Mouse (Mus musculus) cerebellum, adult (tissue): ENCODE data around the gene Tmem255a.

Experiments
- ATAC-seq: cut with Nextera tagmentation; 2 replicates; pipeline ENCODE4 v1.9.2; 2017; ENCODE audit warnings: mild to moderate bottlenecking, moderate library complexity, mixed read lengths; ENCODE audit not compliant: insufficient number of reproducible peaks, low FRiP score, low TSS enrichment

Tmem255a gene

GRCm38 (mm10) chrX:38251851-38252571 lies at the start of gene Tmem255a:
Tmem255a (minus strand) TSS chrX:38252439.
- peak; percentile 26; the same call in 1 of the 2 replicates for ATAC-seq

GRCm38 (mm10) chrX:38259610-38260009 lies 7.4 kb upstream of the Tmem255a start:
- ATAC-seq: no peak

- ATAC-seq: no peak
These were observed 1.8 kb downstream of the Tmem255a start for GRCm38 (mm10) chrX:38250352-38250950.

- no peak for ATAC-seq
These were observed 2.4 kb downstream of the Tmem255a start for GRCm38 (mm10) chrX:38249640-38250351.

GRCm38 (mm10) chrX:38247601-38248000 lies 4.6 kb downstream of the Tmem255a start:
- no peak for ATAC-seq

GRCm38 (mm10) chrX:38247108-38247507 lies 5.1 kb downstream of the Tmem255a start:
- ATAC-seq: no peak

DNA sequence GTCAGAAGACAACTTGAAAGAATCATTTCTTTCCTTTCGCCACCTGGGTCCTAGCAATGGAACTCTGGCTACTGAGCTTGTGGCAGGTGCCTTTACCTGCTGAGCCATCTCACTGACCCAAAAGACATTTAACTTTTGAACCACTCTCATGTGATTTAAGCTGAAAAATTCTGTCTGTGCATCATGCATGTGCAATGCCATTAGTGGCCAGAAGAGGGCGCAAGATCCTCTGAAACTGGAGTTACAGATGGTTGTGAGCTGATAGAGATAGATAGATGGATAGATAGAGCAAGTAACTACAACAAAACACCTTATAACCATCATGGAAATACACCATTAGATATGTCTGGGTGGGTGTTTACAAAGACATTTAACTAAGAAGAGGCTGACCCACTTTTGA lies 14.5 kb downstream of the Tmem255a start:
- no peak for ATAC-seq

GRCm38 (mm10) chrX:38229888-38230287 lies 22.4 kb downstream of the Tmem255a start:
- ATAC-seq: no peak

DNA sequence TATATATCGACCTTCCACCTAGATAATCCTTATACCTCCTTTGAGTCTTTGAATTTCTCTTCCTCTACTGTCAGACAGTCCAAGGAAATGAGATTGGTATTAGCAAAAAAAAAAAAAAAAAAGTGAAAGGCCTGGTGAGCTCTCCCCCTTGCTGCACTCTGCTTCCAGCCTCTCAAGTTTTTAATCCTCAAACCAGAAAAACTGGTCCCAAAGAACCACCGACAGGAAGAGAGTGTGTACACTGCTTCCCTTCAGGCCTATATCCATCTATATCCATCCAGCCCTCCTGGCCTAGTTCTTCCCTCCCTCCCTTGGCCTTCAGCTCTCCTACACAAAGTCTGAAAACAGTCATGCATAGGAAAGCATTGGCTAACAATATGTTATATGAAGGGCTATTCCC lies 29.5 kb downstream of the Tmem255a start:
- no peak for ATAC-seq

DNA sequence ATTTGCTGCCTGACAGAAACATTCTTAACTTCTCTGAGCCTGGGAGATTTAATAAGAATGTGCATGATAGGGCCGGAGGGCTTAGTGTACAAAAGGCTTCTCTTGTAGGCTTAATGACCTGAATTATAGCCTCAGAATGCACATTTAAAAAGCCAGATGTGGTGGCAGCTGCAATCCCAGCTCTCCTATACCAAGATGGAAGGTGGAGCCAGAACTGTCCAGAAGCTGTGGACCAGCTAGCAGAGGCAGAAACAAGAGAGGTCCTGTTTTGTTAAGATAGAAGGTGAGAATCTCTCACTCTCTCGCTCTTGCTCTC lies 34.6 kb downstream of the Tmem255a start:
- no peak for ATAC-seq

- ATAC-seq: no peak
These were observed 35.1 kb downstream of the Tmem255a start for GRCm38 (mm10) chrX:38216986-38217675.

DNA sequence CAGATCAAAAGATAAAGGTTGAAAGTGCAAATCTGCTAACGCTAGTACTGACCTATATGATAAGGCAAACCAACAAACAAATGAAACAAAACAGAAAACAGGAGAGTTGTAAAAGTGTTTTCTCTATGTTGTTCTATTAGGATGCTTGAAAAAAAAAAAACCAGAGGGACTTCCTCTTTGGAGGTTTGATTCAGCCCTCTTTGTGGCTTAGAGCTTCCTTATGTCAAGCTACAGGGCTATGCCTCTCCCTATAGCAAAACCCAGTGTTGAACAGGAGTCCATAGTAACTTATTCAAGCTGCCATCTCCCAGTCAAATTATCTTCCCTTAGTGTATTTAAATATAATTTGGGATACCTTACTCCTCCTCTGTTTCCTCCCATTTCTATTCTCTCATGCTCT lies 44.8 kb downstream of the Tmem255a start:
- no peak for ATAC-seq

GRCm38 (mm10) chrX:38201816-38202215 lies 50.4 kb downstream of the Tmem255a start:
- ATAC-seq: no peak

DNA sequence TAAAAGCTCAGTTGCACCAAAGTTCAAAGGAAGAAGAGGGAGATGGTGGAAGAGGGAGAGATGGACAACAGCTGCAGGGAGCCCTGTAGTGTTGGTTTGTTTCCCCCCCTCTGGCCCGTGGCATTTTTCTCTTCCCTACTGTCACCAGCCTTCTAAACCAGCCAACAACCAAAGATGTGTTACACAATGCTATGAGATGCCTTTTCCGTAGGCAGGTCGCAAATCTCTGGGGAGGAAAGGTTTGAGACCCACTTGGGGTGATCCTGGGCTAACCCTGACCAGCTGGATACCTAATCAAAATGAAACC lies 61.8 kb downstream of the Tmem255a start:
- ATAC-seq: no peak

DNA sequence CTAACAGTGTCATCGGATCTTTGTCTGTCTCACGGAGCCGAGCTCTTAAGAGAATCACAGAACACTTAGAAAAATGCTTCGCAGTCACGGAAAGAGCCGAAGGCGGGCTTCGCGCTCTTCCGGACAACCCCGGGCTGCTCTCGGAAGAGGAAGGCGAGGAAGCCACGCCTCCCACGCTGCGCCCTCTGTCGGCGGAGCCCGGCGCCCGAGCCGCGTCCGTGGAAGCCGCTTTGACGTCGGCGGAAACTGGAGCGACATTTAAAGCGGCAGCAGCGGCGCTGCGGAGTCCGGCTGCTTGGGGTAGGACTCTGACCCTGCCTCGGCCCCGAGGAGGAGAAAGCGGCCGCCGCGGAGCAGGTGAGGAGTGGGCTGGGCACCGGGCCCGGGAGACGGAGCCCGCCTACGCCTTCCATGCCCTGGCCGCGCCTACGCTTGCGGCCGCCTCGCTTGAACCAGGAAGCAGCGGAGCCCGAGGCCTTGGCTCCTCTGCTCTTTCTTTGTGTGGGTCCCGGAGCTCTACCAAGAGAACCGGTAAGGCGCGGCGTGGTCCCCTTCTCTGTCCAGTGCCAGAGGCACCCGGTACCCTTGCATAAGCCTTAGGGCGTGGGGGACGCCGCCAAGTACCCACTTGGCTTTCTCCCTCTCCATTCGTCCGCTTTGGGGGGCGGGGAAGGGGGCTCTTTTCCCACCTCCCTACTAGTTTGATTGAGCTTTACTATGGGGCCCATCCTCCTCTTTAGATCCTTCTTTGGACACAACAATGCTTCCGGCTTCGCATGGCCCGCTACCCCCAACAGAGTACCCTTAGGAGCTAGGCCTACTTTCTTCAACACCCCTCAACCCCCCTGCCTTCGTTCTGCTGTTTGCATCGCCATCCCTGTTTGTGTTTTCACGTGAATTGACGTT lies 62.4 kb downstream of the Tmem255a start, which contains the start of gene Zbtb33:
Gene Zbtb33, plus strand, starts transcription at position 242 of the 906 bp plus-strand sequence.
- ATAC-seq: peak; percentile 98

GRCm38 (mm10) chrX:38185520-38185919 lies 66.7 kb downstream of the Tmem255a start:
- no peak for ATAC-seq

DNA sequence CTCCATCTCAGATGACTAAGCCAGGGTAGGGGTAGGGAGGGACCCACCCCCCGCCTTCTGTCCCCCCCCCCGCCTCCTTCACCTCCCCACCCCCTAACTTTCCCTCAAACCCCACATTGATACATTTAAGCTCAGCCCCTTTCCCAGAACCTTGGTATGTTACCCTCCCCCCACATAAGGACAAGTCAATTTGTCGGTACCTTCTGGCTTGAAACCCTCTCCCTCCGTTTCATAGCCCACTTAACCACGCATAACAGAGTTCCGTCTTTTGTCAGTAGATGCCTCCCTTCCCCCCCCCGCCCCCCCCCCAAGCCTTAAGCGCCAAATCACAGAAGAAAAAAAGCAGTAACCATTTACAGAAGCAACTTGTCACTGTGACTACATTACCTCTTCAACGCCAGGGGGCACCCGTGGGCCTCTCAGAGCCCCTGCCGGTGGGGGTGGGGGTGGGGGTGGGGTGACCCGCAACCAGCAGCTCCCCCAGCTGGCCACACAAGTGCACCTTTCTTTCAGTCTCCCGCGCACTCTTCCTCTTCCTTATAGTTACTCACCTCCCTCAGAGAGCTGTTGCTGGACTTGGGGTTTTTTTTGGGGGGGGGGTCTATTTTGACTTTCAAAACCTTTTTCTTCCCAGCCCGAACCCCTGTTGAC lies 70.5 kb downstream of the Tmem255a start:
- ATAC-seq: peak; percentile 64; the same call in 1 of the 2 replicates

GRCm38 (mm10) chrX:38180656-38181607 lies 71.3 kb downstream of the Tmem255a start:
- peak; percentile 61 for ATAC-seq
